Mouse (Mus musculus) CD8-positive naive resting alpha-beta T cell, adult 2 months (primary cell): Measurements from ENCODE around the gene Adam25.
"Not testable (repeated sequence)": the region's sequence is repeated elsewhere in the genome, so short reads cannot be mapped to it uniquely, and the experiment has no call there.

Experiments used
- DNase-seq, 2 experiments: peaks; one replicate each; pipeline ENCODE4 v3.0.0; 2022; ENCODE audit warnings: low read depth in 2 of 2, low spot score in 2 of 2

The Adam25 gene

DNA sequence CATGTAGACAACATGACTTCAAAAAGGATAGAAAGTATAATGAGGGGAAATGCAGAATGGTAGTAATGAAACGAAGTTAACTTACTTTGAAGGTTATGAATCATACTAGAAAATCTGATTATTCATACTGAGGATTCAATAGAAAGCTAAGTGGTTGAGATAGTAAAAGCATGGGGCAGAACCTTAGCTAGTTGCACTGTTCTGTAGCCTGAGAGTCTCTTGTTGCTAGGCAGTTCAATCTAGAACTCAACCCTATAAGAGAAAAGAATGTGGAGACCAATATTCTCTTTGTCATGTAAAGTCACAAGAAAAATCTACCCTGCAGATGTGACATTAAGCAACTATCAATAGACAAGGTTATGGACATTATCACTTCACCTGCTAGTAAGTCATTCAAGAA lies at the start of gene Adam25:
Adam25 (plus strand) TSS at position 301 of the 400 bp plus-strand sequence.
- not testable (repeated sequence) for DNase-seq

GRCm38 (mm10) chr8:40715406-40715805 lies 36.6 kb upstream of the Adam25 start:
- not testable (repeated sequence) for DNase-seq

- DNase-seq, result no peak
These were observed 36.0 kb upstream of the Adam25 start for GRCm38 (mm10) chr8:40715986-40716385.

DNA sequence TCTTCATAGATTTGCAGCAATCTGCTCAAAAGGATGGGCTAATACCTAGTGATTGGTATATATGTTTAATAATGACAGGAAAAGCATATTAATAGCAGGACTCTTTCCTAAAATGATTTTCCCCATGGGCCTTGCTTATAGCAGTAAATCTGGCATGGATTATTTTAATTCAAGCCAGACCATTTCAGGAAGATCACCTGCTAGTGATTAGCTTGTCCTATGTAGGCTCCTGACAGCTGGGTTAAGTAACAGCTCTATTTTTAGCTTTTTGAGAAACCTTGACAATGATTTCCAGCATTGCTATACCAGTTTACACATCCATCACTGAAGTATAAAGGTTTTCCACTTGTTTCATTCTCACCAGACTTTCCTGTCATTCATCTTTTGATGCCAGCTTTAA lies 31.3 kb downstream of the Adam25 start:
- DNase-seq, result no peak

GRCm38 (mm10) chr8:40792973-40793372 lies 41.0 kb downstream of the Adam25 start, which contains the start of gene Adam20:
TSS of gene Adam20 (plus strand) at chr8:40793273.
- not testable (repeated sequence) for DNase-seq

DNA sequence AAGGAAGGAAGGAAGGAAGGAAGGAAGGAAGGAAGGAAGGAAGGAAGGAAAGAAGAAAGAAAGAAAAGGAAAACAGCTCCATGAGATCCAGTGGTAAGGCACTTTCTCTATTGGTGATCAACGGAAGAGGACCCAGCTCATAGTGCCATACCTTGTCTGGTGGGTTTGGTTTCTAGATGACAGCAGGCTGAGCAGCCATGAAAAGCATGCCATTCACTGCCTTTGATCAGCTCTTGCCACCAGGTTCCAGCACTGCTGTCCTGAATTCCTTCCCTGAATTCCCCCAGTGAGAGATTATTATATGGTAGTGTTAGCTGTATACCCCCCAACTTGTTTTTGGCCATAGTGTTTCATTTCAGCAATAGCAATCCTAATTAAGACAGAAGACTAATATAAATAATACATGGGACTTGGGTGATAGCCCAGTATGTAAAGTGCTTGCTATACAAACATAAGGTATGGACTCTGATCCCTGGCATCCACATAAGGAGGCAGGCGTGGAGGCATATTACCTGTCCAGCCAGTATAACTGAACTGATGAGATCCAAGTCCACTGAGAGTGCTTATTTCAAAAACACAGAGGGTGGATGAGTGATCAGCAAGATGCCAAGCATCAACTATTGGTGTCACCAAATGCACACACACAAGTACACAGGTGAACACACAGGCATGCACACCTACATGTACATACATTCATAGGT lies 51.5 kb downstream of the Adam25 start:
- no peak for DNase-seq
